Mouse (Mus musculus) hindbrain, embryonic 10.5 days (tissue): ENCODE data around the gene Duxf3. TPM values are rescaled to one million over a fixed set of nuclear protein-coding genes. Genes with fewer than 3 reads are reported as not detected.
"Not testable (repeated sequence)": the region's sequence is repeated elsewhere in the genome, so short reads cannot be mapped to it uniquely, and the experiment has no call there.

ENCODE experiments used
- DNase-seq: peaks from one replicate; pipeline ENCODE4 v3.0.0-alpha.2; 2017; ENCODE audit warnings: low spot score
- H3K27ac ChIP-seq: fragments of 300-500 bp; sonication (generic); 2 replicates; pipeline ENCODE4 v1.5.1; 2016; ENCODE audit warnings: mild to moderate bottlenecking, moderate library complexity
- H3K27me3 ChIP-seq: fragments of 300-500 bp; sonication (generic); 2 replicates; pipeline ENCODE4 v1.6.1; 2016; ENCODE audit warnings: mild to moderate bottlenecking; ENCODE audit not compliant: poor library complexity, insufficient read depth, severe bottlenecking
- H3K36me3 ChIP-seq: fragments of 300-500 bp; sonication (generic); 2 replicates; pipeline ENCODE4 v1.6.1; 2016; ENCODE audit warnings: mild to moderate bottlenecking, moderate library complexity
- H3K4me1 ChIP-seq: fragments of 300-500 bp; sonication (generic); replicated peaks from 2 replicates; pipeline ENCODE4 v1.6.1; 2016; ENCODE audit warnings: mild to moderate bottlenecking
- H3K4me3 ChIP-seq: fragments of 300-500 bp; sonication (generic); 2 replicates; pipeline ENCODE4 v1.5.1; 2016; ENCODE audit warnings: mild to moderate bottlenecking, moderate library complexity
- H3K9me3 ChIP-seq: fragments of 300-500 bp; sonication (generic); 2 replicates; pipeline ENCODE4 v1.6.1; 2016; ENCODE audit warnings: mild to moderate bottlenecking, moderate library complexity
- WGBS: fragments of 180-500 bp; shearing (Covaris S2); methylation state at CpG from one replicate; pipeline ENCODE4 v1.1.7; 2016; 5-methylcytosine and 5-hydroxymethylcytosine counted together
- polyA plus RNA-seq: library from polyadenylated mRNA; unstranded; fragments of >200 nt; fragmentation: Nextera tagmentation; extraction: Ambion mirVana; gene quantifications from 2 replicates; pipeline ENCODE4 v1.2.1, GENCODE M21; 2016

The Duxf3 gene
- polyA plus RNA-seq, 1 experiment from 2014 or later, result not detected

DNA sequence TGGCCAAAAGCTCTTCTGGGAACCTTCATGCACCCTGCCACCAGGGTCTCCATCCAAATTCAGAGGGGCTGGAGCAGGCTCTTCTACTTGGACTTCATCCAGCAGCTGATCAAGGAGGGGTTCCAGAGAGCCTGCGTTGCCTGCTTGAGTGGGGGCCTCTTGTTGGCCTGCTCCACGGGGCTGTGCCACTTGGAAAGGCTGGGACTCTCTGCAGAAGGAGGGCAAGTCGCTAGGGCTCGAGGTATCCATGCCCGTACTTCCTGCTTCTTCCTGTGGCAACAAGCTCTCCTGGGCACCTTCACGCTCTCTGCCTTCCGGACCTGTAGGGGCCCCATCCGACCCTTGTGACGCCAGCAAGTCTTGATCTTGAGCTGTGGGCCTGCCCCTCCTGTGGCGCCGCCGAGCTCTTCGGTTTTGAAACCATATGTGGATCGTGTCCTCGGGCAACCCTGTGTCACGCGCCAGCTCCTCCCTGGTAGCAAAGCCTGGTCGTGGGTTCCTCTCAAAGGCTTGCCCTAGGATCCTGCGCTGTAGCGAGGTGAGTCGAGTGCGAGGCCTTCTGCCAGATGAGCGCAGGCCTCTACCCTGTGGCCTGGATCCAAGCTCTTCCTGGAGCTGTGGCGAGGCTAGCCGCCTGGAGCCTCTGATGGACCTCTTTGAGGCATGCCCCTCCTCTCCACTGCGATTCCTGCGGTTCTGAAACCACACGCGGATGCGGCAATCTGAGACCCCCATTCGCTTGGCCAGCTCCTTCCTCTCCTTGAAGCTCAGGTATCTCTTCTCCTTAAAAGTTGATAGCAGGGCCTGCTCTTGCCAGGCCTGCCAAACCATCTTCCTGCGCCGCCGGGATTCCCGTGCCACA, 465 bp downstream of the Duxf3 start:
- DNase-seq, result peak; percentile 64
- H3K27me3 ChIP-seq, H3K4me3 ChIP-seq, H3K4me1 ChIP-seq, H3K27ac ChIP-seq, H3K36me3 ChIP-seq: not testable (repeated sequence)
- H3K9me3 ChIP-seq, result peaks cover 36% of the 10 kb centered on the region
- WGBS, result 88% methylated on average over 35 of the region's 35 CpGs

DNA sequence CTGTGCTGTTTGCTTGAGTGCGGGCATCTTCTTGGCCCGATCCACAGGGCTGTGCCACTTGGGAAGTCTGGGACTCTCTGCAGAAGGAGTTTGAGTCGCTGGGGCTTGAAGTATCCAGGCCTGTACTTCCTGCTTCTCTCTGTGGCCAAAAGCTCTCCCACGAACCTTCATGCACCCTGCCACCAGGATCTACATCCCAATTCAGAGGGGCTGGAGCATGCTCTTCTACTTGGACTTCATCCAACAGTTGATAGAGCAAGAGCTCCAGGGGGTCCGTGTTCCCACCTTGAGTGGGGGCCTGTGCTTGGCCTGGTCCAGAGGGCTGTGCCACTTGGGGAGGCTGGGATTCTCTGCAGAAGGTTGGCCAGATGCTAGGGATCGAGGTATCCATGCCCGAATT, 1.4 kb downstream of the Duxf3 start:
- not testable (repeated sequence) for H3K27ac ChIP-seq, H3K36me3 ChIP-seq, DNase-seq, H3K27me3 ChIP-seq, H3K4me1 ChIP-seq, H3K4me3 ChIP-seq
- WGBS, result 82% methylated on average over 5 of the region's 7 CpGs
- peaks cover 33% of the 10 kb centered on the region for H3K9me3 ChIP-seq

- not testable (repeated sequence) for H3K27me3 ChIP-seq, H3K4me1 ChIP-seq, H3K4me3 ChIP-seq, H3K36me3 ChIP-seq, H3K27ac ChIP-seq, DNase-seq
- WGBS, result 54% methylated on average over 3 of the region's 3 CpGs
- H3K9me3 ChIP-seq, result peaks cover 23% of the 10 kb centered on the region
These were observed 2.5 kb downstream of the Duxf3 start for GRCm38 (mm10) chr10:58230021-58230420.

DNA sequence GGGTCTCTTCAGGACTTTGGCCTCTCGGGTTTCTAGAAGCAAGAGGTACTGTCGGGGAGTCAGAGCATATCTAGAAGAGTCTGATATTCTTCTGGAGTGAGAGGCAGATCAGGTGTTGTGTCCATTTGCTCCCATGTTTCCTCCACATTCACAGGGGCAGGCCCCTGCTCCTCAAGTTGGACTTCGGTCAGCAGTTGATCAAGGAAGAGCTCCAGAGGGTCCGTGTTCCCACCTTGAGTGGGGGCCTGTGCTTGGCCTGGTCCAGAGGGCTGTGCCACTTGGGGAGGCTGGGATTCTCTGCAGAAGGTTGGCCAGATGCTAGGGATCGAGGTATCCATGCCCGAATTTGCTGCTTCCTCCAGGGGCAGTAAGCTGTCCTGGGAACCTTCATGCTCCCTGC, 4.7 kb downstream of the Duxf3 start:
- not testable (repeated sequence) for DNase-seq, H3K27me3 ChIP-seq, H3K27ac ChIP-seq, H3K36me3 ChIP-seq, H3K4me1 ChIP-seq, H3K4me3 ChIP-seq
- WGBS, result 84% methylated on average over 2 of the region's 6 CpGs
- peaks cover 22% of the 10 kb centered on the region for H3K9me3 ChIP-seq

GRCm38 (mm10) chr10:58226357-58226756, 6.1 kb downstream of the Duxf3 start:
- H3K4me1 ChIP-seq, H3K27me3 ChIP-seq, H3K27ac ChIP-seq, H3K4me3 ChIP-seq, H3K36me3 ChIP-seq: not testable (repeated sequence)
- DNase-seq, result peak; percentile 11
- 79% methylated on average over 4 of the region's 4 CpGs for WGBS
- peaks cover 13% of the 10 kb centered on the region for H3K9me3 ChIP-seq

DNA sequence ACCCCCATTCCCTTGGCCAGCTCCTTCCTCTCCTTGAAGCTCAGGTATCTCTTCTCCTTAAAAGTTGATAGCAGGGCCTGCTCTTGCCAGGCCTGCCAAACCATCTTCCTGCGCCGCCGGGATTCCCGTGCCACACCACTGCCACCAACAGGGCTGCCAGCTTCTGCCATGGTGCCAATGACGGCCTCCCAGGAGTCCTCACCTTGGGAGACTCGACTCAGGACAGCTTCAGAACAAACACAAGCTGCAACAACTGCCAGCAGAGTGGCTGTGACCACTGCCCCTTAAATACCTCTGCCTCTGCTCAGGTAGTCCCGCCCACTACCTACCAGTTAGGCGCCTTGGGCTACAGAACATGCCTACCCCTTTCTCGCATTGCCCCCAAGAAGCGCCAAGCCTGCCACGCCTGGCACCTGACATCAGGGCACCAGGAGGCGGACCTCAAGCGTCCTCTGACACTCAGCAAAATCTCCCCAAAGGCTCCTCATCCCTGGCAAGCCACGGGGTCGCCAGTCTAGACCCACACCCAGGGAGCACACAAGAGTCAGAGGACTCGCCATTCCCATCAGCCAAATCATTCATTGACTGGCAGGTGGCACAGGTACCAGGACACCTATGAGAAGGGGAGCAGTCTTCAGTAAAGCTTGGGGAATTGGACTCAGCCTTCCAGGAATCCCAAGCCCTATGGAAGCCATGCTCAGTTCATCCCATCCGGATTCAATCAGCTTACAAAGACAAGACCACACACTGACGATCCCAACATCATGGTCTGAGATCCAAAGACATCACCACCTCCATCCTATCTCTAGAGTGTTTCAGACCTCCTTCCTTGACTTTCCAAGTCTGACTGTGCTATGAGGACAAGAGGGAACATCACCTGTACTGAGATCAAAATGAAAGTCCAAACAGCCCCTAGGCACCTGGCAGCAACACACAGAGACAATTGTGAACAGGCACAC, 7.4 kb downstream of the Duxf3 start, which contains the start of gene AW822073:
TSS of gene AW822073 (minus strand) at position 104 of the 959 bp plus-strand sequence.
- H3K9me3 ChIP-seq, result peaks cover 13% of the 10 kb centered on the region
- peak; percentile 18 for DNase-seq

GRCm38 (mm10) chr10:58223972-58224805, 8.3 kb downstream of the Duxf3 start:
- not testable (repeated sequence) for H3K27ac ChIP-seq, H3K36me3 ChIP-seq, H3K4me3 ChIP-seq, H3K27me3 ChIP-seq, H3K4me1 ChIP-seq
- H3K9me3 ChIP-seq, result peaks cover 13% of the 10 kb centered on the region
- peak; percentile 43 for DNase-seq
- 85% methylated on average over 31 of the region's 31 CpGs for WGBS

More for the DNA sequence above, 7.4 kb downstream of the Duxf3 start, which contains the start of gene AW822073:
- not testable (repeated sequence) for H3K4me3 ChIP-seq, H3K36me3 ChIP-seq, H3K27ac ChIP-seq, H3K27me3 ChIP-seq, H3K4me1 ChIP-seq
- 85% methylated on average over 18 of the region's 18 CpGs for WGBS

GRCm38 (mm10) chr10:58223161-58223560, 9.3 kb downstream of the Duxf3 start:
- not testable (repeated sequence) for H3K27ac ChIP-seq, H3K36me3 ChIP-seq, DNase-seq, H3K27me3 ChIP-seq, H3K4me1 ChIP-seq, H3K4me3 ChIP-seq
- 84% methylated on average over 4 of the region's 6 CpGs for WGBS
- H3K9me3 ChIP-seq, result peaks cover 13% of the 10 kb centered on the region

DNA sequence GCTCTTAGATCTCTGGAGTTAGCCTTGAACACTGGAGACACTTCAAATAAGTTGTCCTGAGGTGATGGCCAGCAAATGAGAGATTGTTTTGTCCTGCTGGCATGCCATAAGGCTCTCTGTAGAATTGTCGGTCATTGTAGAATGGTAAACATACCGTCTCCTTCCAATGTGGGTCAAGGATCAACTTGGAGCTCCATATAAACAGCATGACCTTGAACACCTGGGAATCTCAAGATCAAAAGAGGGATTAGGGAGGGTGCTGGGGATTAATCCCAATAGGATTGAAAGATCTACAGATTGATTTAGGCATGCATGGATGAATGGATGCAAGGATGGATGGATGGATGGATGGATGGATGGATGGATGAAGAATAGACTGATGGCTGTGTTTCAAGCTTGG, 10.9 kb downstream of the Duxf3 start:
- H3K4me1 ChIP-seq, H3K4me3 ChIP-seq, H3K36me3 ChIP-seq, DNase-seq, H3K27ac ChIP-seq, H3K27me3 ChIP-seq: not testable (repeated sequence)
- 95% methylated on average over 2 of the region's 2 CpGs for WGBS
- H3K9me3 ChIP-seq, result peaks cover 12% of the 10 kb centered on the region

DNA sequence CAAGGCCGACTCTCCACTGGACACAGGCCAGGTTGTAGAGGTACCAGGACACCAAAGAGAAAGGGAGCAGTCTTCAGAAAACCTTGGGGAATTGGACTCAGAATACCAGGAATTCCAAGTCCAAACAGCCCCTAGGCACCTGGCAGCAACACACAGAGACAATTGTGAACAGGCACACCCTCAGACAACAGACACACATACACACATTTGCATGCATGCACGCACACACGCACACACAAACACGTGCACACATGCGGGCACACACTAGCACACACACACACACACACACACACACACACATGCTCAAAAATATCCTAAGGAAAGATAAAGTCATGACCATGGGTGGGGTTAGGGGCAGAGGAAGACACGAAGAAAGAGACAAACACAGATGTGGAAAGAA, 11.7 kb downstream of the Duxf3 start:
- Histone ChIP-seq H3K27me3 (no peaks in the 10 kb centered on the region), H3K4me3 (no peak overlapping the region), H3K36me3 (no peaks in the 10 kb centered on the region), H3K4me1 (no peaks in the 10 kb centered on the region), H3K9me3 (peaks cover 9% of the 10 kb centered on the region), H3K27ac (no peak overlapping the region)
- 83% methylated on average over 6 of the region's 6 CpGs for WGBS
- DNase-seq, result no peak

DNA sequence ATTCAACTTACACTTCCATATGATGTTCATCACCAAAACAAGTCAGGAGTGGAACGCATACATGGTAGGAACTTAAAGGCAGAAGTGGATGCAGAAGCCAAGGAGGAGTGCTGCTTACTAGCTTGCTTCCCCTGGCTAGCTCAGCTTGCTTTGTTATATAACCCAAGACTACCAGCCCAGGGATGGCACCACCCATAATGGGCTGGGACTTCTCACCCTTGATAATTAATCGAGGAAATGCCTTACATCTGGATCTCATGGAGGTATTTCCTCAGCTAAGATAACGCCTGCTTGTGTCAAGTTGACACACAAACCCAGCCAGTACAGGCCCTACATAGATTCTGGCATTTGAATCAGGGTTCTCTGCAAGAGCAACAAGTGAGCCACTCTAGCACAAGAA, 15.1 kb downstream of the Duxf3 start:
- Histone ChIP-seq H3K9me3 (peaks cover 8% of the 10 kb centered on the region), H3K36me3 (no peaks in the 10 kb centered on the region), H3K27ac (no peak overlapping the region), H3K27me3 (no peaks in the 10 kb centered on the region), H3K4me1 (no peaks in the 10 kb centered on the region), H3K4me3 (no peak overlapping the region)
- 88% methylated on average over 3 of the region's 3 CpGs for WGBS
- DNase-seq, result no peak

GRCm38 (mm10) chr10:58215353-58215752, 17.1 kb downstream of the Duxf3 start:
- Histone ChIP-seq H3K4me1 (no peaks in the 10 kb centered on the region), H3K27me3 (no peaks in the 10 kb centered on the region), H3K36me3 (no peaks in the 10 kb centered on the region), H3K27ac (no peak overlapping the region), H3K4me3 (no peak overlapping the region), H3K9me3 (peaks cover 9% of the 10 kb centered on the region)
- 88% methylated on average over 1 of the region's 1 CpGs for WGBS
- no peak for DNase-seq
